Mouse (Mus musculus): ENCODE measurements around the gene Lrtm1.

Lrtm1 gene

DNA sequence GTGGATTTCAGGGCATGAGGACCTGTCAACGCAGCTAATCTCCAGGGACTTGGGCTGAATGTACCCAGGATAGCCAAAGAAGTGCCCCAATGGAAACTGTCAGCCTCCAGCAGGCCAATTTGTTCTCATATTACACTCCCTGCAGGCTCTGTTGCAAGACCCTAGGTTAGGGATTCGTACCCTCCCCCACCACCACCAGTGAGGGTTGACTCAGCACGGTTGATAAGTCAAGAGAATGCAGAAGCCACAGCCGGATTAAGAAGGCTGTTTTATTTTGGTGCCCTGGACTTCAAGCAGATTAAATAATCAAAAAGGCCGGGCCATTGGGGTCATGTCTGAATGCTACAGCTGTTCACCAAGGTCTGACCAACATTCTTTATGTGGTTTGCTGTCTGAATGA is at the start of gene Lrtm1:
Gene Lrtm1 (plus strand): TSS at position 326 of the 400 bp plus-strand sequence.
- in situ Hi-C loops (cut with MboI) = no loop called here

DNA sequence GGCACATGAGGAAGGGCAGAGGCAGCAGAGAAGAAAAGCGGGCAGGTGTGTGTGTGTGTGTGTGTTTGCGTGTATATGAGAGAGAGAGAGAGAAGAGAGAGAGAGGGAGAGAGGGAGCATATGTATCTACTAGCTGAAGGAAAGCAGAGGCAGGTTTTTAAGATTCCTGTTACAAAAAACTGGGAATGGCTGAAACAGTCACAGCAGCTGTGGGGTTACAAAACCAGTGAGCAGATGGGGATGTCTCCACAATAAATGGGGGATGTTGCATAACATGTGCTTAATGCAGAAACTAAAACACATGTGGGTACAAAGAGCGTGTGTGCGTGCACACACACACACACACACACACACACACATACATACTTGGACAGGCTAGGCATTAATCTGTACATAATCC is 48.8 kb upstream of the Lrtm1 start:
- in situ Hi-C loops (cut with MboI) = no loop called here

DNA sequence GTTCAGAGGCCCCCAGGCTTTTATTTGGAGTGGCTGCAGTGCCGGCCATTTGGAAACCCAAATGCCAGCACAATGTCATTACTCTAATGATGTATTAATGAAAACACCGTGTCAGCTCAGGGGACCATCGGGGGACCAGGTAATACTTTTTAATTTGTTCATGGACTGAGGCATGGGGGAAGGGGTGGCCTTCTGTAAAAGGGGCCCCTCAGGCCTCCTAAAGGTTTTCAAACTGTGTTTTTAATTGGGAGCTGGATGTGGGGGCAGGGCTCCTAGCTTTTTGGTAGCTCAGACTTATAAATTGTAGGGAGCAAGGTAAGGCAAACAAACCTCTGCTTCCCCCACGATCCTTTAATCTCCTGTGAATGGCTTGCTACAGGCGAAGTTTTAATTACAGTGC is 45.4 kb upstream of the Lrtm1 start:
- in situ Hi-C loops (cut with MboI) = no loop called here

DNA sequence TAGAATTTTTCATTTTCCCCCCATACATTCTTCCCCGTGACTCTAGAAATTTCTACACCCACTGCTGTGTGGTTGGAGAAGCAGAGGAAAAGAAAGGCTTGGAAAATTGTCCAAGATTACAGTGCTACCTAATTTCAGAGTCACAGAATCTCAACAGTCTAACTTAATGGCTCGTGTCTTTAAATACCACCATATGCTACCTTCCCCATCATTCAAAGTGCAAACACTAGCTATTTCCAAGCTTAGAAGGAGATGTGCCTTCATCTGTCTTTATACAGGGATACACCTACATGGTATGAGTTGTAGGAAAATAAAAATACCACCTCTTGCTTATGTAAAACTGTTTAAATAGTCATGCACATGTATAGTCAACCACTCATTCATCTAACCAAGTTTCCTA is 38.8 kb upstream of the Lrtm1 start:
- in situ Hi-C loops (cut with MboI) = no loop called here

DNA sequence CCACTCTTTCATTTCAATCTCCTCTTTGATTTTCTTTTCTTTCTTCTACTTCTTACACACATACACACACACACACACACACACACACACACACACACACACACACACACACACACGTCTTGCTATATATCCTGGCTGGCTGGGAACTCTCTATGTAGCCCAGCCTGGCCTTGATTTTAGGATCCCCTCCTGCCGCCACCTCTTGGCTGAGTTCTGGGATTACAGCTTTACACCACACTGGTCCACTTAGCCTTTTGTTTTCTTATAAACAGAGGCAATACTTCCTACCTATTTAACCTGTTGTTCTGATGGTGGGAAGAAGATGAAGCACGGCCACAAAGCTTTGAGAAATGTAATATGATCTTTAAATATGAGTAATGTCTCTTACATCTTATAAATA is 37.5 kb upstream of the Lrtm1 start:
- in situ Hi-C loops (cut with MboI) = no loop called here

DNA sequence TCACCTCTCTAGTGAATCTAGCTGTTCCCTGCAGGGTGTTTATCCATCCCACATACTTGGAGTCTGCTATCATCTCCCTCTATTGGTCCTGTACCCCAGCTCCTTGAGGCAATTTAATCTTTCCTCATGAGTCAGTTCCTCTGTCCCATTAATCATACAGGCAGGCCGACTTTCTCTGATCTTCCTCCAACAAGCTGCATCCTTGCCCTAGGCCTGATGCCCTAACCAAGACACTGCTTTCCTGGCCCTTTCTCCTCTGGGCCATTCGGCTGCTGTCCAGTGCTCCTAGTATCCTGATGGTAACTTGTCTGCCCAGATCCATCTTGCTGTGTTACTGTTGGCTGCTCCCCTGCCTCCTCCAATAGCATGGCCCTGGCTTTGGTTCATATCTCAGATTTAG is 33.7 kb upstream of the Lrtm1 start:
- in situ Hi-C loops (cut with MboI) = no loop called here

DNA sequence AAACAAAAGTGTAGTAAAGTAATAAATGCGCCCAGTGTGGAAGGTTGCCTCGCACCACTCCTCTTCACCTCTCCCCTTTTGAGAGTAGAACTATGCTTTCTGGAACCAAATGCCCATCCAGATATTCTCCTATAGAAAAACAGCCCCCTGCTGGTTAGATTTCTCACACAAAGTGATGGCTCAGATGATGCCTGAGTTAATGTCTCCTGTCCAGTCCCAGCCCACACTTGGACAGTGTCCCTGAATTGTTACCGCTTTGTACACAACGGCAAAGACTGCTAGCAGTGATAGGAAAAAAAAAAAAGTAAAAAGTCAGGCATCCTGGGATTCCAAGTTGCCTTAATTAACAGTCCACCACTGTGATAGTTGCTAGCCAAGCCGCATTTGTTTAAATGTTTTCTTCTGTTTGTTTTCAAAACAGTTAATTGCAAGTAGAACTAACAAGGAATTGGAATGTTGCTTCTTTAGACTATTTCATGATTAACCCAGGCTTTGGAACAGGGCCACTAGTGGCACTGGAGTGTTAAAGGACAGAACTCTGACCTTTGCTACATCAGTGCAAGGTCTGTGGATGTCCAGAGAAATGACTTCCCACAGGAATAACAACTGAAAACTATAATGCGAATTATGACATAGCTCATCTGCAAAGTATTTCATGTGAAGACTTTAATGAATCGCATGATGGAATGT is 29.7 kb upstream of the Lrtm1 start:
- in situ Hi-C loops (cut with MboI) = no loop called here

DNA sequence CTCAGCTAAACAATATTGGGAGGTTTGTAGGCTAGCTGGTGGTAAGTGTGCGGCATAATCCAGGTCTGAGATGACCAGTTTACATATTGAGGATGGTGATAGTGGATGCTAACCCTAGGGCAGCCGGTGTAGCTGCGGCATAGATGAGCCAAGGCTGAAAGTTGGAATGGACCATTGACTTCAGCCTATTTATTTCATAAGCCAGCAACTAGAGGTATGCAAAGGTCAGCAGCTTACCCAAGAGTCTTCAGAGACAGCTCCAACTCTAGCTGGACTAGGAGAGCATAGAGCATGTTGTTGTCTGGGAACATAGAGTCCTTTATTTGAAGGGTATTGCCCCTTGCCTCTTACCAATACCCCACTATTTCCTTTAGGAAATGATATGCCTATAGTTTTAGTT is 21.4 kb upstream of the Lrtm1 start:
- in situ Hi-C loops (cut with MboI) = no loop called here

DNA sequence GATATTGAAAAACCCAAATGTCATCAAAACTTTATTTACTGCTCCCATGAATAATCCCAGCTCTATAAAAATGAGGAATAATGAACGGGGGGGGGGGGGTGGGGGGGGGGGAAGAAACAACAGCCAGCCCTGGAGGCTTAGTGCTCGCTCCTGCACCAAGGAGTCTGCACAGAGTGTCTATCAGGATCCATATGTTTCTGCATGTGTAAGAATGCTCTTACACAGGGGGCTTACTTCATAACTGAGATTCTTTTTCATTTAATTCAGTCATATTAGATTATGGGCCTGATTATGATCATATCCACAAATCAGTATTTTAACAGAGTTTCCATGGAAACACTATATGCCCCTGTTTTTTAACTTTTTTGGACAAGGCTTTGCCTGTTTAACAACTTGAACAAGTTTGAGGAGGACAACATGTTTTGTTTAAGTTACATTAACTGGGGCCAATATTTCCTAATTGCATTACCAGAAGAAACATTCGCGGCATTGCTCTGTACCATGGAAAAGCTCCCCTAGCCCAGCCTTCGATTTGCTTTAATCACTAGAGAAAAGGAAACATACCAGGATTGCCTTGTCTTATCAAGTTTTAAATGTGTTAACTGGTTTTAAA is 12.7 kb upstream of the Lrtm1 start:
- in situ Hi-C loops (cut with MboI) = no loop called here

DNA sequence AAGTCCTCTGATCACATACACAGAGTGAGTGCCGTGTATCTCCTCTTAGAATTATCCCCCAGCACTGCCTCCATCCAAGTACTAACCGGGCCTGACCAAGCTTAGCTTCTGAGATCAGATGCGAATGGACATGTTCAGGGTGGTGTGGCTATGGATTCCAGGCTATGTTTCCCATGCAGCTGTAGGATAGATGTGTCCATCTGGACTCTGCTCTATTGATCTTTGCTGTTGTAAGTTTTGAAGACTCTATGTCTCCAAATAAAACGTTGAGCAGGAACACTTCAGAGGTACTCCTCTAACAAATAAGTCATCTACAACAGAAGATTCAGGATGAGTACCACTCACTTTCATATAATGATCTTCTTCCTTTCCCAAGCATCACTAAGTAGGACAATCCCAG is 8.4 kb upstream of the Lrtm1 start:
- in situ Hi-C loops (cut with MboI) = no loop called here

DNA sequence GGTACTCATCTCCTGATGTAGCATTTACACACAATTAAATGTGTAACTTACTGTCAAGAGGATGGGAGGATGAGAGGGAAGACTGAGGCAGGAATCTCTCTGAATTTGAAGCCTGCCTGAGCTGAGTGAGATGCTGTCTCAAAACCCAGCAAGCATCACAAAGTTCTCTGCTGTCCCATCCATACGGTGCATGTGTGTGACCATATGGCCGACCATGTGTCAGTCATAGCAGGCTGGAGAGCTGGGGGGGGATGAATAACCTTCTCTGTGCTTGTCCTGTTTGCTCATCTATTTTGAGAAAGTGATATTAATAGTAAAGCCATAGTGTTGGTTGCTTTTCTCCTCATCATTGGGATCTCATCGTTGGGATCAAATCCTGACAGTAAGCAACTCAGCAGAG is 4.8 kb upstream of the Lrtm1 start:
- in situ Hi-C loops (cut with MboI) = no loop called here

DNA sequence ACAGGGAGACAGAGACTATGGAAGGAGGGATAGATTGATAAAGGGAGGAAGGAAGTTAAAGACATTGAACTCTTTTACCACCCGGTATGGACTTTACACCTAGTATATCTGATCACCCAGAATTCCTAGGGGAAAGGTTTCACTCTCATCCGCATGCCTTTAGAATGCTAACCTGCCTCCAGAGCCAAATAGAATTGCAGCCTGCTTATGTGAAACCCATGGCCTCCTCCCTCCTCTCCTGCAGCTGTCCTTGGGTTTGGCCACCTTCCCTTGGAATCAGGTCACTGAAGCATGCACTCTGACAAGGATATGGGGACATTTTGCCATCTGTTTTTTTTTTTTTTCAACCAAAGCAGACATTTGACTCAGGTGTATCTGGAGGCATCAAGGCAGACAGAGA is 3.3 kb upstream of the Lrtm1 start:
- in situ Hi-C loops (cut with MboI) = no loop called here

DNA sequence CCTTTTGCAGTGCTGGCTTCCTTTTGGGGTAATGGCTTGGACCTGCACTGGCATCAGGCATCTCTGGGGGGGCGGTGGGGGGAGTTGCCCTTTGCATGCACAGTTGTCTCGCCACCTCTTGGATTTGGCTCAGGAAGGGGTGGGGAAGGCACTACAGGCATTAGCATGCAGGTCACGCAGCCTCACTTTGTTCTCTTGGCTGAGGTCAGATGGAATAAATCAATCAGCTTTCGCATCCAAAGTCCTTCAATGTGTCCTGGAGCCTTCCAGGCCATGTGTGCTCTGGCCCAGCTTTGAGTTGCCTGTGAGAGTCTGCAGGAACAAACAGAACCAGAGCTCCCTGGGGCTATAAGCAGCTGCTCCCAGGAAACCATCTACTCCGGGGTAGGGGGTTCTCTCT is 2.1 kb upstream of the Lrtm1 start:
- in situ Hi-C loops (cut with MboI) = no loop called here

DNA sequence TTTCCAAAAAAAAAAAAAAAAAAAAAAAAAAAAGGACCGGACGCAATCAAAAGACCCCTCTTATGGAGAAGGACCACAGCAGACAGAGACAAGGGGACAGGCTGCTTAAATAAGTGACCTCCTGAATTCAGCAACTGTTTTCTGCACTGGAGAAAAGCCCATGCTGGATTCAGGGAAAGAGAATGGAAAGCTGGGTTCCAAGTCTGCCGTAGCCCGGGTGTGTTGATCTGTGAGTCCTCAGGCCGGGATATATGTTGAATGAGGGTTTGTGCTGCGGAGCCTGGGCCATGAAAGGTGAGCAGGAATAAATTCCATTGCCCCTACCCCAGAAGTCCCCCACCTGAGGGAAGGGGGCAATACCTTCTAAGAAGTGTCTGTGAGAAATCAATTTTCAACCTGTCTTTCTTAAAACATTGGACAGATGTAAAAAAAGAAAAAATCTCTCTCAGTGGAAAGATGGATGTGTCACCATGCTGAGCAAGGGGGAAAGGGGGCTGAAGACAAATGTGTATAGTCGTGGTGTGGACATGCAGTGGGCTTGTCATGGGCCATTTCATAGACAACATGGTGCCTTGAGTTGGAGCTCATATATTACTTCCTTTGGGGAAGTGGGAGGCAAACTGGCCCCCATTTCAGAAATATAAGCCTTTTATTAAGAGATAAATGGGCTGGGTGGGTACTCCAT is 450 bp downstream of the Lrtm1 start:
- in situ Hi-C loops (cut with MboI) = no loop called here

DNA sequence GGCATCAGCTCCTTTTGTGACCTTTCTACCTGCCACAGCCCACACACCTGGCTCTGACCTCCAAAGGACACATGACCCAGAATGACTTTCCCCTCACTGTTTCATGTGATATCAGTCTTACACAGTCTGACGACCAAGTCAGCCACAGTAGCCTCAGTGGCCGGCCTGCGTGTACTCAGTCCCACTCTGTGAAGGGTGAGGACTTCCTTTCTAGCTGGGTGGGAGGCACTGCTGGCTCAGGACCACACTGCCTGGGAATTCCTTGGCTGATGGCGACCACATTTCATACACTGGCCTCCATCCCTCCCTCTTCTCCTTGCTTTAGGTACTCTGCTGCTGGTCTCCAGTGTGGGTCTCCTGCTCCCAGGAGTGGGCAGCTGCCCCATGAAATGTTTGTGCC is 3.3 kb downstream of the Lrtm1 start:
- in situ Hi-C loops (cut with MboI) = no loop called here

DNA sequence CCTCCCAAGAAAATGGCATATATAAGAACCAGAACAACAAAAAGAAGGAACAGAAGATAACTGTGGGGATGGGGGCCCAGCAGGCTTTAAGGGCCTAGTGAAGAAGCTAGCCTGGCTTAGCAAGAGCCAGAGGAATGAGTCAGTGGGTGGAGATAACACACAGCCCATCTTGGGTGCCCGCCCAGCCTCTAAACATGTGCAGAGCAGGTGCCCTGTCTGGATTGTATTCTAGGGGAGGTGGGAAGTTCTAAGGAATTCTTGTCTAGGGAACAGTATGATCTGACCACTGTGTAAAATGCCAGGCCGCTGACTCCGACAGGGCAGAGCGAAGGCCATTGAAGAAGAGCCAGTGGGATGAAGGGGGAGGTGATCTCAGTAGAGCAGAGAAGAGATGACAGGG is 5.2 kb downstream of the Lrtm1 start:
- in situ Hi-C loops (cut with MboI) = no loop called here

DNA sequence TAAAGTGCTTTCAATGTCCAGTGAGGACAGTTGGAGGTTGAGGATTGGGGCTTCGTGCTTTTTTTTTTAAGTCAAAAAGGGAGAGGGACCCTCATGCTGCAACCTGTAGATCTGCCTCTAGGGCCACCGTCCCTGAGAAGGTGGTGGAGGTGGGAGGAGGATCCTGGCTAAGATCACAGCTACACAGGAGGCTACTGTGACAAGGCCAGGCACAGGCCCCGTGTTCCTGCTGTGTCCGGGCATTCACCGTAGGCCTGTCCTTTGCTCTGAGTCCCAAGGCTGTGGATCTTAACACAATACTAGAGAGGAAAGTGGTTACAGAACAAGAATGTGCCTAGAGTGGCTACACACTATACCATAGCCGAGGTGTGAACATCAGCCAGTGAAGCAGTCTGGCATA is 7.3 kb downstream of the Lrtm1 start:
- in situ Hi-C loops (cut with MboI) = no loop called here

DNA sequence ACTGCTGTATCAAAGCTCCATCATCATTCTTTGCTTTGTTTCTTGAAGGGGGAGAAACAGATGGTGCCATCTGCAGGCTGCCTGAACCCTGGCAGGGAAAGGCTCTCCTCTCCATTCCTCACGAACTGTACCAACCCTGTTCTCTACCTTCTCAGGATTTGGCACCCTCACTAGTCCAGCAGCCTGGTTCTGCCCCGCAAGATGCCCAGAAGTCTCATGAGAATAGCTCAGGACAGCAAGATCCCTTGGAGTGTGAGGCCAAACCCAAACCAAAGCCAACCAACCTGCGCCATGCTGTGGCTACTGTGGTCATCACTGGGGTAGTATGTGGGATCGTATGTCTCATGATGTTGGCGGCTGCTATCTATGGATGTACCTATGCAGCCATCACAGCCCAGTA is 9.3 kb downstream of the Lrtm1 start:
- in situ Hi-C loops (cut with MboI) = no loop called here

DNA sequence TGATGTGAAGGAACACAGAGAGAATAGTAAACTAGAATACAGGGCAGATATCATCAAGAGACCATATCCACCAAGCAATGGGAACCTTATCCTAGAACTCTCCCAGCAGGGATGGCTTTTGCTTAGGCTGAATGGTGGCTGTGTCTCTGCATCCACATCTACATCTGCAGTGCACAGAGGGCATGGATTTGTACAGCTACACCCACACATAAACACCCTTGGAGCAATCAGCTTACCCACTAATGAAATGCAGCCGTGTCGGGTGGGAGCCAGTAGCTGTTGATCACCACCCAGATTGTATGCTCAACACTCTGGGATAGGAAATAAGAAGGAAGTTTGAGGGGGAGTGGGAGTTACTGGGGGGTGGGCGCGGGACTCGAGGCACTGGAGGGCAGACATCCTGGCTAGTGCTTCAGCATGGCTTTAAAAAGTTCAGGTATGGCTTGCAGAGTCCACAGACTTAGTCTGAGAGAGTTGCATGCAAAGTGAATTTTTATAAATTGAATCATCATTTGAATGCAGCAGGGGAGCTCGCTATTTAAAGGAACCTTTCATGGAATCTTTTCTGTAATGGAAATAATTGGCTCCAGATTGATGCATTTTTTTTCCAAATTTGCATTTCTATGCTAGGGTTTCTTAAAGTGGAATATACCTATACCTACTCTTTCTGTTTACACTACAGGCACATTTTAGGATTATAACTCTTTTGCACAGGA is 10.5 kb downstream of the Lrtm1 start:
- in situ Hi-C loops (cut with MboI) = no loop called here

DNA sequence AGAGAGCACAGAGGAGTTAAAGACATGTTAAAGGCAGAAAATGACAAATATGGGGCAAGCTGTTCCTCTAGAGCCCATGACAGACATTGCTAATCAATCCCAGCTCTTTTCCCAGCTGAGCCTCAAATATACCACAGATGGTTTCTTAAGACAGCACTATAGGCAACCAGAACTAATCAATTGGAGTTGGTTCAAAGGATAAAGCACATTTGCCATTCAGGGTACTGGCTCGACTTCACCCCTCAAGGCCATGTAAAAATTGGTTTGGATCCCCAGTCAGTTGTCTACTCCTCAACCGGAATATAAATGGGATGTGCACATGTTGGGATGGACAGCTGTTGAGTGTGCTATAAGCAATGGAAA is 11.1 kb downstream of the Lrtm1 start:
- in situ Hi-C loops (cut with MboI) = no loop called here

DNA sequence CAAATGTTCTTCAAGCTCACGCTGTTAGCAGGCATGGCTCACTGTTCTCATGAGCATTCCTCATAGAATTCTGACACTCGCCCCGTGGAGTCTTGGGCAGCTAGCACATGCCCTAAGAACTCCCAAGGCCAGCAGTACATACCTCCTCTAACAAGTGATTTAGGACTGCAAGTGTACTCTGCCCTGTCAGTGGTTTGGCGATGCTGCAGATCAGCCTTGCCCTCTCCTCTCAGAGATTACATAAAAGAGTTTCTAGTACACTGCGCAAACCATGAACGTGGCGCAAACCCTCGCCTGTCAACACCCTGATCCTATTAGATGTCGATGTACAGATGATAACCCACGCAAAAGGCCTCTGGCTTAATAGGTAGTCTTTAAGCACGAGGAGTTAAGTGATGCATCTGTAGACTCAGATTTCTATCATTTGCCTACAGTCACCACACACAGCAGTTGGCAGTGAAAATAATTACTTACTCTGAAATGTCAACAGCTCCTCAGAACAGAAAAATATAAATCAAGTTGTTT is 11.9 kb downstream of the Lrtm1 start:
- in situ Hi-C loops (cut with MboI) = no loop called here

DNA sequence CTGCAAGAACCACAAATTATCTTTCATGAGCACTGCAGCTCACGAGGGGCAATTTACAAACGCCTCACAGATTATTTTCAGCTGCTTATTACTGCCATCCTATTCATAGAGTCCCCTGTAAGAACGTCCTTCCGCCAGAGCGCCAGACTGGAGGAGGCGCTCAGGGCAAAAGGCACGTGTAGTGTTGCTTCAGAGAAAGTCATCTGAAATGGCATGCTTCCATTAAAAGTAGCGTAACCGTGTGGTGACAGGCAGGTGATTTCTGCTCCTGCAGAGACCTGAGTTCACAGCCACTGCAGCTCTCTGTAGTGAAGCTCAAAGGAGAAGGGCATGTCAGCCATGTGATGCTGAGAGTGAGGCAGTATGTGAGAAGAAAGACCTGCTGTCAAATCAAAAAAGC is 12.5 kb downstream of the Lrtm1 start:
- in situ Hi-C loops (cut with MboI) = no loop called here
